Mouse (Mus musculus) hindbrain, embryonic 16.5 days (tissue): ENCODE data around the gene Grxcr1. TPM values are rescaled to one million over a fixed set of nuclear protein-coding genes. Genes with fewer than 3 reads are reported as not detected.

Source experiments
- ATAC-seq: fragments of 200-750 bp; cut with Nextera tagmentation; 2 replicates; pipeline ENCODE4 v1.8.0; 2017; ENCODE audit warnings: moderate TSS enrichment, moderate library complexity
- H3K27ac ChIP-seq: fragments of 300-500 bp; sonication (generic); 2 replicates; pipeline ENCODE4 v1.5.1; 2014; ENCODE audit warnings: low read depth, mild to moderate bottlenecking, control low read depth, low read length, moderate library complexity
- H3K27me3 ChIP-seq: fragments of 300-500 bp; sonication (generic); replicated peaks from 2 replicates; pipeline ENCODE4 v1.6.1; 2014; ENCODE audit warnings: low read length; ENCODE audit not compliant: control insufficient read depth, insufficient read depth
- H3K36me3 ChIP-seq: fragments of 300-500 bp; sonication (generic); 2 replicates; pipeline ENCODE4 v1.6.1; 2014; ENCODE audit warnings: mild to moderate bottlenecking, low read length, moderate library complexity, mixed read lengths; ENCODE audit not compliant: control insufficient read depth, insufficient read depth
- H3K4me1 ChIP-seq: fragments of 300-500 bp; sonication (generic); 2 replicates; pipeline ENCODE4 v1.6.1; 2014; ENCODE audit warnings: low read depth, low read length; ENCODE audit not compliant: control insufficient read depth, insufficient read depth
- H3K4me2 ChIP-seq: fragments of 300-500 bp; sonication (generic); 2 replicates; pipeline ENCODE4 v1.6.1; 2014; ENCODE audit warnings: mild to moderate bottlenecking, low read length, control low read depth, moderate library complexity
- H3K4me3 ChIP-seq: fragments of 300-500 bp; sonication (generic); 2 replicates; pipeline ENCODE4 v1.5.1; 2014; ENCODE audit warnings: mild to moderate bottlenecking, low read length, control low read depth, moderate library complexity
- H3K9ac ChIP-seq: fragments of 300-500 bp; sonication (generic); 2 replicates; pipeline ENCODE4 v1.6.1; 2014; ENCODE audit warnings: low read depth, mild to moderate bottlenecking, control low read depth, low read length, moderate library complexity
- H3K9me3 ChIP-seq: fragments of 300-500 bp; sonication (generic); 2 replicates; pipeline ENCODE4 v1.6.1; 2014; ENCODE audit warnings: mild to moderate bottlenecking, low read length, moderate library complexity; ENCODE audit not compliant: control insufficient read depth
- WGBS: fragments of 180-500 bp; shearing (Covaris S2); extraction: QIAGEN DNeasy Blood & Tissue Kit; methylation state at CpG from one replicate; pipeline ENCODE4 v1.1.7; 2014; 5-methylcytosine and 5-hydroxymethylcytosine counted together
- polyA plus RNA-seq: library from polyadenylated mRNA; unstranded; fragments of >200 nt; fragmentation: Nextera tagmentation; extraction: Ambion mirVana; gene quantifications from 2 replicates; pipeline ENCODE4 v1.2.1, GENCODE M21; 2015

The Grxcr1 gene
- polyA plus RNA-seq, 1 experiment from 2014 or later = not detected

DNA sequence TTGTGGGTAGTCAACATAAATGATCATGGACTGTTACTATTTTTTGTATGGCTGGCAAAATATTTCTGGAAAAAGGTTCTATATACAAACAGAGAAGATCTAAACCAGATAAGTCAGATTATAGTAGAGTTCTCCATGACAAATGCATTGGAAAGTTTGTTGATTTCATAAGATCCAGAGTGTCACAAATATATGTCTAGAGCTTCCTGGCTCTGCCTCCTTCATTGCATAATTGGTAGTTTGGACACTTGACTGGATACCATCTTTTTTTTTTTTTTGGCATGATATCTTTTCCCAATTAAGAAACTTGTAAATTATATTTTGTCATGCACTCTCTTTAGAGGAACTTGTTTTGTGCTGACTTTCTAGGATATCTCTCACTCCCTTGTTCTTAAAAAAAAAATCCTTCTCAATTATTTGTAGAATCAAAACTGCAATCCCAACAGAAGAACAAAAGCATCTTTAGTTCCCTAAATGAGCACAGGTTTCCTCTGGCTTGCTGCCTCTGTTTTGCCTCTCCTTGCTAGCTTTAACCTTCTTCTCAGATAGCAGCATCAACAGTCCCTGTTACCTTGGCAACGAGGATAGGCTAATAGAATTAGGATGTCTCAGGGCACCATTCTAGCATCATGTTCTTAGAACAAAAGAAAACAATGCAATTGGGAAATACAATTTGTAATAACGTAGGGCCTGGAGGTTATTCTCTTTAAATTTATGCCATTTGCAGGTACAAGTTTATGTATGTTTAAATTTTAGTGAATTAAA is 4.8 kb upstream of the Grxcr1 start:
- Histone ChIP-seq H3K27ac (no peak overlapping the region), H3K9ac (no peak overlapping the region), H3K36me3 (no peaks in the 10 kb centered on the region), H3K4me2 (no peak overlapping the region), H3K4me1 (no peaks in the 10 kb centered on the region), H3K27me3 (no peaks in the 10 kb centered on the region), H3K4me3 (no peak overlapping the region), H3K9me3 (no peaks in the 10 kb centered on the region)
- WGBS = 32% methylated on average over 2 of the region's 2 CpGs
- peak; percentile 79 for ATAC-seq

DNA sequence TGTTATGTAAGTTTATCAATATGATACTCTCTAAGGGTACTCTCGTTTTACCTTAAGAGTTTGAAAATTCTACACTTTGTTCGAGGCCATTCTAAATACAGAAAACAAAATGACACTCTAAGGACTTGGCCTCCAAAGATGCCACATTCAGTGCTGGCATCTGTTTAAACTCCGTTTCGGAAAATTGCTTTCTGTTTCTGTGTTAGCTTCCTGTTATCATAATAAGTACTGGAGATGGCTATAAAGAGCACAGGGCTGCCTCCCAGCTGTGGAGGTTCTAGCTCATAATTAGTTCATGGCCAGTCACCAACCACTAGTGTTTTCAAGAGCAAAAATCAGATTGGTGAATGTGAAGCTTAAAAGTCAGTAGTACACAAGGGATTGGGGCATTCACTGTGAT is 4.2 kb upstream of the Grxcr1 start:
- Histone ChIP-seq H3K27ac (peak overlapping the region; percentile 17; the same call in 1 of the 2 replicates), H3K4me1 (no peaks in the 10 kb centered on the region), H3K9ac (no peak overlapping the region), H3K4me3 (no peak overlapping the region), H3K36me3 (no peaks in the 10 kb centered on the region), H3K9me3 (no peaks in the 10 kb centered on the region), H3K27me3 (no peaks in the 10 kb centered on the region), H3K4me2 (no peak overlapping the region)
- WGBS = 61% methylated on average over 4 of the region's 4 CpGs
- ATAC-seq = 0 out of 2 replicates have a peak, but pooled peaks have one; percentile 37

DNA sequence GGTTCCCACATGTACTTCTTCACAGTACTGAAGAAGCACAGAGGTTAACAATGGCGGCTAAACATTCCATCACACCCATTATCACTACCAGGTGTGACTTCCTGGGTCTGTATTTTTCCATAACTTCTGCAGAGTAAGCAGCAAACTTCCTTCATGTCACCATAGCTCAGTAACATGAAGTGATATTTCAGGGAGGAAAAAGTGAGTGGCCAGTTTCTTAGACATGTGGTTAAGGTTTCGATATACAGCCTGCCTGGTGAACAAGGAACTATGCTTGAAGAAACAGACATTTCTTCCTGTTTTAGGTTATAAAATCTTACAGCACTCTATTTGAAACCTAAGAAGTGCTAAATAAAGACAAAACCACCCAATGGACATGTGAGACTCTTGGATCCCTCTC is 1.7 kb downstream of the Grxcr1 start:
- Histone ChIP-seq H3K4me3 (no peak overlapping the region), H3K4me2 (no peak overlapping the region), H3K9ac (no peak overlapping the region), H3K9me3 (no peaks in the 10 kb centered on the region), H3K36me3 (no peaks in the 10 kb centered on the region), H3K27me3 (no peaks in the 10 kb centered on the region), H3K4me1 (no peaks in the 10 kb centered on the region), H3K27ac (no peak overlapping the region)
- 88% methylated on average over 2 of the region's 2 CpGs for WGBS
- no peak for ATAC-seq

DNA sequence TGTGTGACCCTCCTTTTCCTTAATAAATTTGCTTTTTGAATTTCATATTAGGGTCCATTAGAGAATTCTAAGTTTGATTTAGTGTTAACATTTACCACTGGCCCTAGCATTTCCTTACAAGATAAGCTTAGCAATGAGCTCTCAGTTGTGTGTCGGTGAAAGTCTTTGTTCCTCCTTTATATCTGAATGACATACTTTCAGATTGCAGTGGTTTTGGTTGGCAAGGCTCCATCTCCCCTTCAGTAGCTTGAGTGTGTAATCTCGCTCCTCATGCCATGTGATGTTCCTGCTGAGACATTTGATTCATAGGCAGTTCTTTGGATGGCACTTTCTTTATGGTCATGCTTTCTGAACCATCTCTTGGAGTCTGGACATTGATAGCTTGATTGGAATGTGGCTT is 7.4 kb downstream of the Grxcr1 start:
- WGBS = 77% methylated on average over 2 of the region's 2 CpGs
- H3K36me3 ChIP-seq = no peaks in the 10 kb centered on the region
- no peaks in the 10 kb centered on the region for H3K9me3 ChIP-seq
- no peaks in the 10 kb centered on the region for H3K27me3 ChIP-seq
- H3K4me3 ChIP-seq = no peak overlapping the region
- H3K9ac ChIP-seq = no peak overlapping the region
- H3K4me2 ChIP-seq = no peak overlapping the region
- ATAC-seq = no peak
- H3K27ac ChIP-seq = no peak overlapping the region
- no peaks in the 10 kb centered on the region for H3K4me1 ChIP-seq

DNA sequence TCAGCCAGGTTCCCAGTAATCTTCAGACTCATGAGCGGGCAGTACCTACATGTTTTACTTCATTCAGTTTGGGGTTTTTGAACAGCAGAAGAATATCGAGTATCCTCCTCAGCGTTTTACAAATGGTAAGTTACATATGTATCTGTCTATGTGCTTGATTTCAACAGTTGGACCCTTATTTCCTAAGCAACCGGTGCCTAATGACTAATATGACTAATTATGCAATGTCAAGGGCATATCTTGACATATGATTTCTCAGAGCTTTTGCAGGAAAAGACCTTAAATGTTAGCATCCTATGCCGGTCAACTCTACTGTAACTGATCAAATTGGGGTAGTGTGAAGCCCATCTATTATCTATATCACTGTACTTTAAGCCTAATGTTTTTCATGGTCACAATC is 11.7 kb downstream of the Grxcr1 start:
- Histone ChIP-seq H3K4me1 (no peaks in the 10 kb centered on the region), H3K9ac (no peak overlapping the region), H3K36me3 (no peaks in the 10 kb centered on the region), H3K4me2 (no peak overlapping the region), H3K27me3 (no peaks in the 10 kb centered on the region), H3K27ac (no peak overlapping the region), H3K9me3 (no peaks in the 10 kb centered on the region), H3K4me3 (no peak overlapping the region)
- ATAC-seq = no peak
- 93% methylated on average over 5 of the region's 5 CpGs for WGBS

DNA sequence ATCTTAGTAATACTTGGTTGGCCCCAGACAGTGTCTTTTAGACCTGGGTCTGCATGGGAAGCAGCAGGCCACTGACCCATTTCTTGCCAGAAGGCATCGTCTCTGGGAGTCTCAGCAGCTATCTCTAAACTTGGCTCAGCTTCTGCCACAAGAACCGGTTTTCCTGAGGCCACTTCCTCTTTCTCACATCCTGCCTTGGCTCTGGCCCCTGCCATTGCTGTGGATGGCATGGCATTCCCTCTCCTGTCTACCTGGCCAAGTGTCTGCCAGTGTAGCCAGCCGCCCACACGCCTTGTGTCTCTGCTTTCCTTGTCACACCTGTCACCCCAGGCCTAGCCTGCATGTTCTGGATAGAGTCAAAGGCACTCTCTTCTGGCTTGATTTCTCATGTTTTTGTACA is 17.1 kb downstream of the Grxcr1 start:
- Histone ChIP-seq H3K4me2 (no peak overlapping the region), H3K36me3 (no peaks in the 10 kb centered on the region), H3K27me3 (no peaks in the 10 kb centered on the region), H3K9me3 (no peaks in the 10 kb centered on the region), H3K4me1 (no peaks in the 10 kb centered on the region; the same call in 1 of the 2 replicates), H3K9ac (no peak overlapping the region), H3K4me3 (no peak overlapping the region), H3K27ac (no peak overlapping the region)
- no peak for ATAC-seq
- 48% methylated on average over 4 of the region's 4 CpGs for WGBS

DNA sequence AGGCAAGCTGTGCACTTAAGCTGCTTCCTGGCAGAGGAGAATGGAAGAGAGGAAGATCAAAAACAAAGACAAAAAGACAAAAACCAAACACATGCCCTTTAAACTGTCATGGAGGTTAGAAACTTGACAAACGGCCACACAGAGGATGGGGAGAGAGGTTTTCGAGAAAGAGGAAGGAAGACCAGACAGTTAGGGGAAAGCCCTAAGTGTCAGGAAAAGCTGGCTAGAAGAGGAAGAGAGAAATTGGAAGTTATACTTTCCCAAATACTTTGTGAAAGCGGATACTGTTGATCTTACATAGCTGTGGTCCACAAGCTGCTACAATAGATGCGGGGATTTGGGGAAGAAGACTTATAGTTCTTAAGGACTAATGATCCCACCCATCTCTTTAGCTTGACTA is 17.9 kb downstream of the Grxcr1 start:
- Histone ChIP-seq H3K4me3 (no peak overlapping the region), H3K4me1 (no peaks in the 10 kb centered on the region; the same call in 1 of the 2 replicates), H3K27ac (no peak overlapping the region), H3K4me2 (no peak overlapping the region), H3K36me3 (no peaks in the 10 kb centered on the region), H3K9ac (no peak overlapping the region), H3K27me3 (no peaks in the 10 kb centered on the region), H3K9me3 (no peaks in the 10 kb centered on the region)
- ATAC-seq = no peak
- WGBS = 52% methylated on average over 4 of the region's 4 CpGs

DNA sequence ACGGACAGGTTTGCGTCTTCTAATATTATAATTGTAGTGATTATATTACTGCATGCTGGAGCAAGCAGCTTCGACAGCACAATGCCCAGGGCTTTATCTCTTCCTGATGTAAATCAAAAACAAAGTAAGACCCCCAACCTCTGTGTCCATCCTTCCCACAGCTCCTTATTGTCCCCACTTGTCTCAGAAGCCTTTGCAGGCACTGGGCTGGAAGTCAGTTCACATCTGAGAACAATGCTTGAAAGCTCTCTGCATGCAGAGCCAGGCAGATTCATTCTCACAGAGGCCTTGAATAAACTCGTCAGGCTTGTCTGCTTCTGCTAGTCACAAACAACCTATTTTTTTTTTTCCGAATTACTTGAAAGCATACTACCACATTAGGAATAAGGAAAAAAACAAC is 19.5 kb downstream of the Grxcr1 start:
- Histone ChIP-seq H3K27ac (no peak overlapping the region), H3K9ac (no peak overlapping the region), H3K4me1 (no peaks in the 10 kb centered on the region; the same call in 1 of the 2 replicates), H3K9me3 (no peaks in the 10 kb centered on the region), H3K4me2 (no peak overlapping the region), H3K4me3 (no peak overlapping the region), H3K36me3 (no peaks in the 10 kb centered on the region), H3K27me3 (no peaks in the 10 kb centered on the region)
- 18% methylated on average over 5 of the region's 5 CpGs for WGBS
- ATAC-seq = peak; percentile 76; the same call in 1 of the 2 replicates

DNA sequence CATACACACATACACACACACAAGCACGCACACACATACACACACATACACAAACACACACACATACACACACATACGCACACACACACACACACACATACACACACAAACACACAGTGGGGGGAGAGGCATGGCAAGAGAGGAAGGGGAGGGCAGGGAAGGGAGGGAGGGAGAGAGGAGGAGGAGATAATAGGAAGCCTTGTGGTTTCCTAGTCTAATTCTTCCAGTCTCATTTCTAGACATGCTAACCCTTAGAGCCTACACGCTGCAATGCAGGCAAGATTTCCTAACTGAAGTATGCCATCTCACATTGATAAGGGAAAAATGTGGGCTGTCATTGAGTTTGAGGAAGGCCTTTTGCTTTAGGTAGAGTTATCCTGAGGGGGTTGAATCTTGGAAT is 25.9 kb downstream of the Grxcr1 start:
- no peak overlapping the region for H3K4me2 ChIP-seq
- 96% methylated on average over 3 of the region's 3 CpGs for WGBS

More for the DNA sequence above, 25.9 kb downstream of the Grxcr1 start:
- no peak overlapping the region for H3K4me3 ChIP-seq
- H3K27ac ChIP-seq = no peak overlapping the region
- H3K9me3 ChIP-seq = no peaks in the 10 kb centered on the region
- no peak overlapping the region for H3K9ac ChIP-seq
- H3K4me1 ChIP-seq = no peaks in the 10 kb centered on the region
- no peak for ATAC-seq
- H3K27me3 ChIP-seq = no peaks in the 10 kb centered on the region
- H3K36me3 ChIP-seq = no peaks in the 10 kb centered on the region
